Mouse (Mus musculus): Measurements from ENCODE around the gene Pstpip1. TPM values are rescaled to one million over a fixed set of nuclear protein-coding genes. Genes with fewer than 3 reads are reported as not detected.

The Pstpip1 gene
- polyA plus RNA-seq, 1 experiment from 2014 or later: 0.68 TPM

GRCm38 (mm10) chr9:56075901-56076620 lies 13.7 kb upstream of the Pstpip1 start:
- H3K27ac ChIP-seq: peak overlapping the region; percentile 62
- no peaks in the 10 kb centered on the region for H3K27me3 ChIP-seq (ENCODE audit: poor library complexity, severe bottlenecking)
- no peak for DNase-seq (ENCODE audit: extremely low spot score, low spot score)
- WGBS: 74% methylated on average over 7 of the region's 7 CpGs
- no peaks in the 10 kb centered on the region for H3K9me3 ChIP-seq
- H3K4me1 ChIP-seq: peaks cover 18% of the 10 kb centered on the region
- peaks cover 35% of the 10 kb centered on the region for H3K36me3 ChIP-seq (replicated peaks)
- H3K4me3 ChIP-seq: no peak overlapping the region

- Histone ChIP-seq H3K9me3 (no peaks in the 10 kb centered on the region), H3K36me3 (replicated peaks) (peaks cover 22% of the 10 kb centered on the region), H3K4me3 (no peak overlapping the region), H3K4me1 (peaks cover 18% of the 10 kb centered on the region), H3K27ac (no peak overlapping the region), H3K27me3 (ENCODE audit: poor library complexity, severe bottlenecking) (no peaks in the 10 kb centered on the region)
- 89% methylated on average over 5 of the region's 5 CpGs for WGBS
- DNase-seq (ENCODE audit: extremely low spot score, low spot score): no peak
These were observed 10.2 kb upstream of the Pstpip1 start for GRCm38 (mm10) chr9:56079587-56079986.

- Histone ChIP-seq H3K4me3 (no peak overlapping the region), H3K36me3 (replicated peaks) (0 out of 2 replicates have a peak, but pooled peaks cover 2% of the 10 kb centered on the region), H3K4me1 (peaks cover 17% of the 10 kb centered on the region), H3K9me3 (no peaks in the 10 kb centered on the region), H3K27ac (no peak overlapping the region), H3K27me3 (ENCODE audit: poor library complexity, severe bottlenecking) (no peaks in the 10 kb centered on the region)
- WGBS: 92% methylated on average over 5 of the region's 5 CpGs
- no peak for DNase-seq (ENCODE audit: extremely low spot score, low spot score)
These were observed 3.2 kb upstream of the Pstpip1 start for GRCm38 (mm10) chr9:56086524-56086923.

- no peaks in the 10 kb centered on the region for H3K36me3 ChIP-seq (replicated peaks)
- peaks cover 10% of the 10 kb centered on the region for H3K4me1 ChIP-seq
- DNase-seq (ENCODE audit: extremely low spot score, low spot score): no peak
- WGBS: 75% methylated on average over 5 of the region's 5 CpGs
- H3K4me3 ChIP-seq: no peak overlapping the region
- H3K9me3 ChIP-seq: no peaks in the 10 kb centered on the region
- H3K27ac ChIP-seq: peak overlapping the region; percentile 66; the same call in 1 of the 2 replicates
- H3K27me3 ChIP-seq (ENCODE audit: poor library complexity, severe bottlenecking): no peaks in the 10 kb centered on the region
These were observed 924 bp downstream of the Pstpip1 start for GRCm38 (mm10) chr9:56090546-56091225.

- no peaks in the 10 kb centered on the region for H3K36me3 ChIP-seq (replicated peaks)
- no peaks in the 10 kb centered on the region for H3K27me3 ChIP-seq (ENCODE audit: poor library complexity, severe bottlenecking)
- 52% methylated on average over 2 of the region's 2 CpGs for WGBS
- no peak overlapping the region for H3K4me3 ChIP-seq
- H3K27ac ChIP-seq: no peak overlapping the region
- H3K9me3 ChIP-seq: no peaks in the 10 kb centered on the region
- no peak for DNase-seq (ENCODE audit: extremely low spot score, low spot score)
- H3K4me1 ChIP-seq: peaks cover 10% of the 10 kb centered on the region
These were observed 2.3 kb downstream of the Pstpip1 start for GRCm38 (mm10) chr9:56092102-56092501.

- H3K4me3 ChIP-seq: no peak overlapping the region
- no peaks in the 10 kb centered on the region for H3K36me3 ChIP-seq (replicated peaks)
- H3K27ac ChIP-seq: no peak overlapping the region
- H3K9me3 ChIP-seq: no peaks in the 10 kb centered on the region
- DNase-seq (ENCODE audit: extremely low spot score, low spot score): no peak
- H3K27me3 ChIP-seq (ENCODE audit: poor library complexity, severe bottlenecking): no peaks in the 10 kb centered on the region
- no peaks in the 10 kb centered on the region for H3K4me1 ChIP-seq
- WGBS: 91% methylated on average over 4 of the region's 4 CpGs
These were observed 8.0 kb downstream of the Pstpip1 start for GRCm38 (mm10) chr9:56097584-56098298.

- no peak overlapping the region for H3K27ac ChIP-seq
- no peaks in the 10 kb centered on the region for H3K9me3 ChIP-seq
- DNase-seq (ENCODE audit: extremely low spot score, low spot score): no peak
- no peaks in the 10 kb centered on the region for H3K36me3 ChIP-seq (replicated peaks)
- H3K4me1 ChIP-seq: no peaks in the 10 kb centered on the region
- H3K27me3 ChIP-seq (ENCODE audit: poor library complexity, severe bottlenecking): 0 out of 2 replicates have a peak, but pooled peaks cover 3% of the 10 kb centered on the region
- WGBS: 90% methylated on average over 7 of the region's 7 CpGs
- H3K4me3 ChIP-seq: no peak overlapping the region
These were observed 10.3 kb downstream of the Pstpip1 start for GRCm38 (mm10) chr9:56100041-56100522.

GRCm38 (mm10) chr9:56101022-56101421 lies 11.3 kb downstream of the Pstpip1 start:
- Histone ChIP-seq H3K27ac (no peak overlapping the region), H3K27me3 (ENCODE audit: poor library complexity, severe bottlenecking) (0 out of 2 replicates have a peak, but pooled peaks cover 3% of the 10 kb centered on the region), H3K4me3 (no peak overlapping the region), H3K36me3 (replicated peaks) (no peaks in the 10 kb centered on the region), H3K4me1 (no peaks in the 10 kb centered on the region), H3K9me3 (no peaks in the 10 kb centered on the region)
- 82% methylated on average over 4 of the region's 4 CpGs for WGBS
- DNase-seq (ENCODE audit: extremely low spot score, low spot score): no peak

- H3K36me3 ChIP-seq (replicated peaks): no peaks in the 10 kb centered on the region
- H3K4me3 ChIP-seq: no peak overlapping the region
- WGBS: 94% methylated on average over 7 of the region's 7 CpGs
- H3K9me3 ChIP-seq: no peaks in the 10 kb centered on the region
- 0 out of 2 replicates have a peak, but pooled peaks cover 3% of the 10 kb centered on the region for H3K27me3 ChIP-seq (ENCODE audit: poor library complexity, severe bottlenecking)
- no peak overlapping the region for H3K27ac ChIP-seq
- H3K4me1 ChIP-seq: peaks cover 10% of the 10 kb centered on the region
- no peak for DNase-seq (ENCODE audit: extremely low spot score, low spot score)
These were observed 15.2 kb downstream of the Pstpip1 start for GRCm38 (mm10) chr9:56104921-56105320.

- 71% methylated on average over 6 of the region's 6 CpGs for WGBS
- 0 out of 2 replicates have a peak, but pooled peaks cover 3% of the 10 kb centered on the region for H3K27me3 ChIP-seq (ENCODE audit: poor library complexity, severe bottlenecking)
- peaks cover 10% of the 10 kb centered on the region for H3K4me1 ChIP-seq
- no peaks in the 10 kb centered on the region for H3K36me3 ChIP-seq (replicated peaks)
- no peak for DNase-seq (ENCODE audit: extremely low spot score, low spot score)
- H3K27ac ChIP-seq: no peak overlapping the region
- no peak overlapping the region for H3K4me3 ChIP-seq
- H3K9me3 ChIP-seq: no peaks in the 10 kb centered on the region
These were observed 16.7 kb downstream of the Pstpip1 start for GRCm38 (mm10) chr9:56106274-56107072.

GRCm38 (mm10) chr9:56107527-56107926 lies 17.8 kb downstream of the Pstpip1 start:
- Histone ChIP-seq H3K9me3 (no peaks in the 10 kb centered on the region), H3K36me3 (replicated peaks) (no peaks in the 10 kb centered on the region), H3K27me3 (ENCODE audit: poor library complexity, severe bottlenecking) (0 out of 2 replicates have a peak, but pooled peaks cover 3% of the 10 kb centered on the region), H3K4me3 (no peak overlapping the region), H3K27ac (no peak overlapping the region), H3K4me1 (peaks cover 12% of the 10 kb centered on the region)
- 78% methylated on average over 6 of the region's 6 CpGs for WGBS
- DNase-seq (ENCODE audit: extremely low spot score, low spot score): no peak

GRCm38 (mm10) chr9:56108174-56108573 lies 18.4 kb downstream of the Pstpip1 start:
- 0 out of 2 replicates have a peak, but pooled peaks cover 3% of the 10 kb centered on the region for H3K27me3 ChIP-seq (ENCODE audit: poor library complexity, severe bottlenecking)
- H3K9me3 ChIP-seq: no peaks in the 10 kb centered on the region
- no peak for DNase-seq (ENCODE audit: extremely low spot score, low spot score)
- 88% methylated on average over 5 of the region's 5 CpGs for WGBS
- no peaks in the 10 kb centered on the region for H3K36me3 ChIP-seq (replicated peaks)
- H3K4me3 ChIP-seq: no peak overlapping the region
- H3K4me1 ChIP-seq: peaks cover 12% of the 10 kb centered on the region
- H3K27ac ChIP-seq: no peak overlapping the region

Data from forebrain, embryonic 10.5 days (tissue).